Mouse (Mus musculus): ENCODE data around the gene Myh13. TPM values are rescaled to one million over a fixed set of nuclear protein-coding genes. Genes with fewer than 3 reads are reported as not detected.

Myh13 gene
- polyA plus RNA-seq, 1 experiment from 2014 or later, result 0.81 TPM

- no peaks in the 10 kb centered on the region for H3K9me3 ChIP-seq (replicated peaks)
- H3K4me2 ChIP-seq, result no peak overlapping the region
- no peaks in the 10 kb centered on the region for H3K36me3 ChIP-seq
- H3K27me3 ChIP-seq, result no peaks in the 10 kb centered on the region
- ATAC-seq (replicated peaks; ENCODE audit: insufficient number of reproducible peaks, insufficient read depth, low FRiP score, low read depth), result no peak
- no peak overlapping the region for H3K4me3 ChIP-seq
- H3K9ac ChIP-seq, result no peak overlapping the region
- H3K27ac ChIP-seq, result no peak overlapping the region
- H3K4me1 ChIP-seq (replicated peaks), result peaks cover 11% of the 10 kb centered on the region
- WGBS, result 51% methylated on average over 3 of the region's 3 CpGs
Measured at GRCm38 (mm10) chr11:67362236-67362635, 40.8 kb downstream of the Myh13 start.

- Histone ChIP-seq H3K9ac (no peak overlapping the region), H3K27me3 (no peaks in the 10 kb centered on the region), H3K27ac (no peak overlapping the region), H3K4me3 (no peak overlapping the region), H3K4me1 (replicated peaks) (peaks cover 10% of the 10 kb centered on the region), H3K4me2 (no peak overlapping the region), H3K9me3 (replicated peaks) (no peaks in the 10 kb centered on the region), H3K36me3 (no peaks in the 10 kb centered on the region)
- ATAC-seq (replicated peaks; ENCODE audit: insufficient number of reproducible peaks, insufficient read depth, low FRiP score, low read depth), result no peak
- 88% methylated on average over 12 of the region's 12 CpGs for WGBS
Measured at GRCm38 (mm10) chr11:67364551-67364950, 43.1 kb downstream of the Myh13 start.

- Histone ChIP-seq H3K27ac (no peak overlapping the region), H3K27me3 (no peaks in the 10 kb centered on the region), H3K4me2 (no peak overlapping the region), H3K9me3 (replicated peaks) (no peaks in the 10 kb centered on the region), H3K4me1 (replicated peaks) (peaks cover 10% of the 10 kb centered on the region), H3K36me3 (no peaks in the 10 kb centered on the region), H3K9ac (no peak overlapping the region), H3K4me3 (no peak overlapping the region)
- ATAC-seq (replicated peaks; ENCODE audit: insufficient number of reproducible peaks, insufficient read depth, low FRiP score, low read depth), result 0 out of 2 replicates have a peak, but pooled peaks have one; percentile 31
- WGBS, result 71% methylated on average over 14 of the region's 14 CpGs
Measured at GRCm38 (mm10) chr11:67364986-67365721, 43.7 kb downstream of the Myh13 start.

GRCm38 (mm10) chr11:67366936-67367335 is 45.5 kb downstream of the Myh13 start:
- no peak for ATAC-seq (replicated peaks; ENCODE audit: insufficient number of reproducible peaks, insufficient read depth, low FRiP score, low read depth)
- Histone ChIP-seq H3K27ac (no peak overlapping the region), H3K4me3 (no peak overlapping the region), H3K27me3 (peaks cover 2% of the 10 kb centered on the region; the same call in 1 of the 2 replicates), H3K4me2 (no peak overlapping the region), H3K36me3 (no peaks in the 10 kb centered on the region), H3K9ac (no peak overlapping the region), H3K9me3 (replicated peaks) (no peaks in the 10 kb centered on the region), H3K4me1 (replicated peaks) (peaks cover 10% of the 10 kb centered on the region)
- WGBS, result 26% methylated on average over 9 of the region's 9 CpGs

GRCm38 (mm10) chr11:67373333-67373732 is 51.9 kb downstream of the Myh13 start:
- 44% methylated on average over 2 of the region's 2 CpGs for WGBS
- Histone ChIP-seq H3K4me1 (replicated peaks) (no peaks in the 10 kb centered on the region), H3K4me2 (no peak overlapping the region), H3K9ac (no peak overlapping the region), H3K36me3 (no peaks in the 10 kb centered on the region), H3K4me3 (no peak overlapping the region), H3K27ac (no peak overlapping the region), H3K9me3 (replicated peaks) (no peaks in the 10 kb centered on the region), H3K27me3 (peaks cover 3% of the 10 kb centered on the region; the same call in 1 of the 2 replicates)
- no peak for ATAC-seq (replicated peaks; ENCODE audit: insufficient number of reproducible peaks, insufficient read depth, low FRiP score, low read depth)

- H3K4me1 ChIP-seq (replicated peaks), result no peaks in the 10 kb centered on the region
- no peaks in the 10 kb centered on the region for H3K9me3 ChIP-seq (replicated peaks)
- H3K9ac ChIP-seq, result no peak overlapping the region
- peaks cover 3% of the 10 kb centered on the region; the same call in 1 of the 2 replicates for H3K27me3 ChIP-seq
- no peaks in the 10 kb centered on the region for H3K36me3 ChIP-seq
- H3K4me2 ChIP-seq, result no peak overlapping the region
- H3K27ac ChIP-seq, result no peak overlapping the region
- no peak for ATAC-seq (replicated peaks; ENCODE audit: insufficient number of reproducible peaks, insufficient read depth, low FRiP score, low read depth)
- H3K4me3 ChIP-seq, result no peak overlapping the region
Measured at GRCm38 (mm10) chr11:67376308-67376707, 54.9 kb downstream of the Myh13 start.

GRCm38 (mm10) chr11:67379703-67380510 is 58.4 kb downstream of the Myh13 start:
- no peak; the same call in 1 of the 2 replicates for ATAC-seq (replicated peaks; ENCODE audit: insufficient number of reproducible peaks, insufficient read depth, low FRiP score, low read depth)
- WGBS, result 45% methylated on average over 10 of the region's 10 CpGs
- Histone ChIP-seq H3K9me3 (replicated peaks) (no peaks in the 10 kb centered on the region), H3K4me3 (no peak overlapping the region), H3K4me1 (replicated peaks) (no peaks in the 10 kb centered on the region), H3K4me2 (no peak overlapping the region), H3K36me3 (no peaks in the 10 kb centered on the region), H3K27me3 (no peaks in the 10 kb centered on the region), H3K27ac (no peak overlapping the region), H3K9ac (no peak overlapping the region)

GRCm38 (mm10) chr11:67381833-67382232 is 60.4 kb downstream of the Myh13 start:
- WGBS, result 33% methylated on average over 4 of the region's 4 CpGs
- H3K4me3 ChIP-seq, result no peak overlapping the region
- H3K36me3 ChIP-seq, result no peaks in the 10 kb centered on the region
- ATAC-seq (replicated peaks; ENCODE audit: insufficient number of reproducible peaks, insufficient read depth, low FRiP score, low read depth), result no peak
- no peak overlapping the region for H3K4me2 ChIP-seq
- no peaks in the 10 kb centered on the region for H3K27me3 ChIP-seq
- peaks cover 3% of the 10 kb centered on the region for H3K4me1 ChIP-seq (replicated peaks)
- H3K27ac ChIP-seq, result no peak overlapping the region
- H3K9me3 ChIP-seq (replicated peaks), result no peaks in the 10 kb centered on the region
- no peak overlapping the region for H3K9ac ChIP-seq

GRCm38 (mm10) chr11:67384653-67385052 is 63.2 kb downstream of the Myh13 start:
- Histone ChIP-seq H3K27ac (no peak overlapping the region), H3K9me3 (replicated peaks) (no peaks in the 10 kb centered on the region), H3K36me3 (no peaks in the 10 kb centered on the region), H3K27me3 (no peaks in the 10 kb centered on the region), H3K4me3 (no peak overlapping the region), H3K9ac (no peak overlapping the region), H3K4me1 (replicated peaks) (peaks cover 4% of the 10 kb centered on the region), H3K4me2 (no peak overlapping the region)
- 74% methylated on average over 7 of the region's 7 CpGs for WGBS
- no peak for ATAC-seq (replicated peaks; ENCODE audit: insufficient number of reproducible peaks, insufficient read depth, low FRiP score, low read depth)

- no peak overlapping the region for H3K9ac ChIP-seq
- H3K36me3 ChIP-seq, result no peaks in the 10 kb centered on the region
- ATAC-seq (replicated peaks; ENCODE audit: insufficient number of reproducible peaks, insufficient read depth, low FRiP score, low read depth), result no peak
- H3K4me1 ChIP-seq (replicated peaks), result peaks cover 4% of the 10 kb centered on the region
- no peak overlapping the region for H3K27ac ChIP-seq
- no peak overlapping the region for H3K4me3 ChIP-seq
- H3K9me3 ChIP-seq (replicated peaks), result no peaks in the 10 kb centered on the region
- no peaks in the 10 kb centered on the region for H3K27me3 ChIP-seq
- H3K4me2 ChIP-seq, result no peak overlapping the region
- WGBS, result 39% methylated on average over 8 of the region's 8 CpGs
Measured at GRCm38 (mm10) chr11:67386815-67387415, 65.5 kb downstream of the Myh13 start.

- ATAC-seq (replicated peaks; ENCODE audit: insufficient number of reproducible peaks, insufficient read depth, low FRiP score, low read depth), result no peak
- Histone ChIP-seq H3K4me2 (no peak overlapping the region), H3K4me1 (replicated peaks) (peaks cover 4% of the 10 kb centered on the region)
Measured at GRCm38 (mm10) chr11:67390679-67391384, 69.4 kb downstream of the Myh13 start.

More at GRCm38 (mm10) chr11:67390679-67391384, 69.4 kb downstream of the Myh13 start:
- H3K4me3 ChIP-seq, result no peak overlapping the region
- H3K9ac ChIP-seq, result no peak overlapping the region
- 70% methylated on average over 3 of the region's 3 CpGs for WGBS
- no peaks in the 10 kb centered on the region for H3K36me3 ChIP-seq
- no peaks in the 10 kb centered on the region for H3K27me3 ChIP-seq
- no peaks in the 10 kb centered on the region for H3K9me3 ChIP-seq (replicated peaks)
- H3K27ac ChIP-seq, result no peak overlapping the region

Measured in heart, embryonic 15.5 days (tissue).